ENCODE assay signal across 8 mouse cellular contexts in the genomic region with DNA sequence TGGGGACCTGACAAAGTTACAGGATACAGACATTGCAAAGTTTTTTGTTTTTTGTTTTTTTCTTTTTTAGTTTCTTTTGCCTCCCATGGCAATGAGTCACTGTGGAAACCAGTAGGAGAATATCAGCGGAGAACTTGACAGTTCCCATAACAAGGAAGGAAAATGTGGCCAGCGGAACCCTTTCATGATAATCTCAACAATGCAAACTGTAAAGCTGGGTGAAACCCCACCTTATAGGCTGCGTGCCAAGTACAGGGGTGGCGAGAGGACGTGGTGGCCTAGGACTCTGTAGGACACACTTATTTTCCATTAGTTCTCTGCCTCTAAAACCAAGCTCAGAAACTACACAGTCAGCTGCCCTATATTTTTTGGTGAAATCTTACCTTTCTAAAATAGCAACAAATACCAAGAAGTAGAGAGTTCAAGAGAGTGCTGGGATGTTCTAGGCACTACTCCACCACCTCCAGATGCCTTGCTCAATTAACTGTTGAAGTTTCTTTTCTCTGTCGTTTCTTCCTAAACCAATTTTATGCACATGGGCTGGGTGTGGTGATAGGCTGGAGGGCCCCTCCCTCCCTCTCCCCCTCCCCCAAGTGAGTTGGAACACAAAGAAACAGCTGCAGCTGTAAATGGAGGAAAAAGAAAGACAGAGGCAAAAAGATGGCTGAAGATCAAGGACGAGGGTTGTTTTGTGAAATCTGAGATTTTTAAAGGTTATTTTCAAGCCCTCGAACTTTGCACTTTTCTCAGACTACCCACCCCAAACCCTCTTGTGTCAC.
DNase-seq lines count a peak whose midpoint lies in the region; ATAC-seq and TF ChIP-seq lines count a peak whose summit lies in the region.

No protein-coding gene starts in this region.

- peak; percentile 46 for DNase-seq in urinary bladder, postnatal 14 days (ENCODE audit: low spot score)
- no peak for DNase-seq in urinary bladder, adult 2 months (ENCODE audit: low spot score)
- peak; percentile 45 to 62 for DNase-seq in heart, adult 2 months
- no peak for DNase-seq in limb, embryonic 10.5 days (ENCODE audit: low spot score)
- DNase-seq in stomach, postnatal 0 days (ENCODE audit: low spot score): peak; percentile 90
- DNase-seq in cerebellum, adult 2 months: no peak
- no peak for DNase-seq in spleen, postnatal 10 days (ENCODE audit: low spot score in 2 of 2)

- H3K4me3 ChIP-seq in heart, adult 2 months: no peak overlapping the region
- H3K4me3 ChIP-seq in limb, embryonic 10.5 days: no peak overlapping the region
- no peak overlapping the region for H3K4me3 ChIP-seq in stomach, postnatal 0 days (ENCODE audit: low read depth, low read length)
- no peak overlapping the region for H3K4me3 ChIP-seq in cerebellum, adult 2 months (replicated peaks; ENCODE audit: insufficient read depth, low read depth, low read length)
- H3K4me3 ChIP-seq in forebrain, embryonic 16.5 days (replicated peaks; ENCODE audit: low read length): no peak overlapping the region

- no peak for TF ChIP-seq CTCF in heart, adult 2 months (IDR thresholded peaks at IDR 0.05)
- no peak for TF ChIP-seq CTCF in stomach, postnatal 0 days (IDR thresholded peaks at IDR 0.05; ENCODE audit: low read depth)
- TF ChIP-seq CTCF in cerebellum, adult 2 months (IDR thresholded peaks at IDR 0.05; ENCODE audit: borderline replicate concordance, insufficient read depth, low read depth, low read length): no peak

- WGBS in heart, adult 2 months: 25% methylated on average over 8 of the region's 8 CpGs
- 77% methylated on average over 8 of the region's 8 CpGs for WGBS in limb, embryonic 10.5 days
- 27% methylated on average over 8 of the region's 8 CpGs for WGBS in stomach, postnatal 0 days
- WGBS in cerebellum, adult 2 months: 53% methylated on average over 8 of the region's 8 CpGs
- WGBS in forebrain, embryonic 16.5 days: 50% methylated on average over 8 of the region's 8 CpGs

- intact Hi-C loops in heart, adult 2 months (cut with DNase I): no loop called here

- H3K9ac ChIP-seq in heart, adult 2 months (ENCODE audit: low read depth, low read length): no peak overlapping the region
- no peak overlapping the region for H3K9ac ChIP-seq in stomach, postnatal 0 days (ENCODE audit: low read length)
- no peak overlapping the region for H3K9ac ChIP-seq in forebrain, embryonic 16.5 days (replicated peaks; ENCODE audit: low read depth, low read length)

- TF ChIP-seq POLR2A in heart, adult 2 months (IDR thresholded peaks at IDR 0.05; ENCODE audit: insufficient read depth, low read depth, low read length): no peak
- TF ChIP-seq POLR2A in cerebellum, adult 2 months (IDR thresholded peaks at IDR 0.05; ENCODE audit: borderline replicate concordance, insufficient read depth, low read length): no peak

- H3K9me3 ChIP-seq in limb, embryonic 10.5 days (replicated peaks): no peaks in the 10 kb centered on the region
- H3K9me3 ChIP-seq in stomach, postnatal 0 days (ENCODE audit: control insufficient read depth, low read length): no peaks in the 10 kb centered on the region
- no peaks in the 10 kb centered on the region for H3K9me3 ChIP-seq in forebrain, embryonic 16.5 days (ENCODE audit: control insufficient read depth, low read length)

- ATAC-seq in stomach, postnatal 0 days (ENCODE audit: low FRiP score, low TSS enrichment): peak; percentile 92
- no peak for ATAC-seq in forebrain, embryonic 16.5 days

- H3K27me3 ChIP-seq in heart, adult 2 months (ENCODE audit: control insufficient read depth, insufficient read depth, low read length): no peaks in the 10 kb centered on the region
- H3K27me3 ChIP-seq in limb, embryonic 10.5 days (ENCODE audit: low read depth, poor library complexity, severe bottlenecking): no peaks in the 10 kb centered on the region
- H3K27me3 ChIP-seq in stomach, postnatal 0 days (ENCODE audit: control insufficient read depth, insufficient read depth, low read length): no peaks in the 10 kb centered on the region
- no peaks in the 10 kb centered on the region for H3K27me3 ChIP-seq in cerebellum, adult 2 months (ENCODE audit: control insufficient read depth, insufficient read depth, low read length)
- H3K27me3 ChIP-seq in forebrain, embryonic 16.5 days (replicated peaks; ENCODE audit: control insufficient read depth, insufficient read depth, low read length): no peaks in the 10 kb centered on the region

- TF ChIP-seq EP300 in heart, adult 2 months (IDR thresholded peaks at IDR 0.05; ENCODE audit: insufficient read depth, low read depth, low read length): no peak
- no peak for TF ChIP-seq EP300 in stomach, postnatal 0 days (optimal IDR thresholded peaks at IDR 0.05)

- H3K4me1 ChIP-seq in heart, adult 2 months (ENCODE audit: control insufficient read depth, insufficient read depth, low read length): peaks cover 1% of the 10 kb centered on the region; the same call in 1 of the 2 replicates
- peaks cover 17% of the 10 kb centered on the region for H3K4me1 ChIP-seq in limb, embryonic 10.5 days
- 0 out of 2 replicates have a peak, but pooled peaks cover 6% of the 10 kb centered on the region for H3K4me1 ChIP-seq in stomach, postnatal 0 days (replicated peaks; ENCODE audit: control insufficient read depth, insufficient read depth)
- H3K4me1 ChIP-seq in cerebellum, adult 2 months (ENCODE audit: control insufficient read depth, insufficient read depth, low read length): no peaks in the 10 kb centered on the region
- 0 out of 2 replicates have a peak, but pooled peaks cover 4% of the 10 kb centered on the region for H3K4me1 ChIP-seq in forebrain, embryonic 16.5 days (replicated peaks; ENCODE audit: control insufficient read depth, insufficient read depth, low read length)

- H3K27ac ChIP-seq in heart, adult 2 months: no peak overlapping the region
- peak overlapping the region; percentile 37; the same call in 1 of the 2 replicates for H3K27ac ChIP-seq in limb, embryonic 10.5 days
- 0 out of 2 replicates have a peak overlapping the region, but pooled peaks have one; percentile 36 for H3K27ac ChIP-seq in stomach, postnatal 0 days (replicated peaks)
- H3K27ac ChIP-seq in cerebellum, adult 2 months (ENCODE audit: insufficient read depth, low read length): no peak overlapping the region
- no peak overlapping the region for H3K27ac ChIP-seq in forebrain, embryonic 16.5 days (ENCODE audit: low read length)

- H3K36me3 ChIP-seq in heart, adult 2 months (ENCODE audit: control insufficient read depth, insufficient read depth, low read length): 0 out of 2 replicates have a peak, but pooled peaks cover 2% of the 10 kb centered on the region
- H3K36me3 ChIP-seq in limb, embryonic 10.5 days: no peaks in the 10 kb centered on the region
- no peaks in the 10 kb centered on the region for H3K36me3 ChIP-seq in stomach, postnatal 0 days (ENCODE audit: control insufficient read depth, insufficient read depth, low read length)
- H3K36me3 ChIP-seq in forebrain, embryonic 16.5 days (ENCODE audit: control insufficient read depth, insufficient read depth): no peaks in the 10 kb centered on the region

- no peaks in the 10 kb centered on the region for H3K79me2 ChIP-seq in heart, adult 2 months (replicated peaks; ENCODE audit: control insufficient read depth, insufficient read depth, low read length)

- no peak overlapping the region for H3K4me2 ChIP-seq in stomach, postnatal 0 days (replicated peaks; ENCODE audit: low read depth)
- no peak overlapping the region for H3K4me2 ChIP-seq in forebrain, embryonic 16.5 days (ENCODE audit: low read length)

Comparison
In these comparisons a context has a peak if more than half of its experiments do, and no peak if none do; other contexts are left out.
1. DNase-seq: peak in urinary bladder, postnatal 14 days (single experiment), heart, adult 2 months (2 of 2) and stomach, postnatal 0 days (single experiment); none in urinary bladder, adult 2 months (single experiment), limb, embryonic 10.5 days (single experiment), cerebellum, adult 2 months (0 of 2) and spleen, postnatal 10 days (0 of 2).
2. H3K27ac ChIP-seq: peak in limb, embryonic 10.5 days (single experiment) and stomach, postnatal 0 days (single experiment); none in heart, adult 2 months (single experiment), cerebellum, adult 2 months (single experiment) and forebrain, embryonic 16.5 days (single experiment).